Mouse (Mus musculus): ENCODE measurements at regions not wholly inside any gene's neighbourhood (a gene's known extent, or its start where the extent isn't known, plus 50 kb on each side); places are given as distances from the start of the nearest gene placed in this dataset.
A peak's percentile ranks its signal among the peaks of the same experiment; 100 is the strongest.

- WGBS: 51% methylated on average over 4 of the region's 4 CpGs
- H3K36me3 ChIP-seq (ENCODE audit: control insufficient read depth, insufficient read depth, low read length): no peaks in the 10 kb centered on the region
- H3K27me3 ChIP-seq (ENCODE audit: control insufficient read depth, insufficient read depth, low read length): no peaks in the 10 kb centered on the region
- H3K9me3 ChIP-seq (ENCODE audit: control insufficient read depth, low read length): no peaks in the 10 kb centered on the region
- ATAC-seq (ENCODE audit: low FRiP score, low TSS enrichment) (no peak), DNase-seq (ENCODE audit: low spot score) (no peak)
- H3K4me2 ChIP-seq (replicated peaks; ENCODE audit: low read depth): no peak overlapping the region
- no peak overlapping the region for H3K9ac ChIP-seq (ENCODE audit: low read length)
- no peaks in the 10 kb centered on the region for H3K4me1 ChIP-seq (replicated peaks; ENCODE audit: control insufficient read depth, insufficient read depth)
- TF ChIP-seq EP300 (optimal IDR thresholded peaks at IDR 0.05) (no peak), CTCF (IDR thresholded peaks at IDR 0.05; ENCODE audit: low read depth) (no peak)
- no peak overlapping the region for H3K27ac ChIP-seq (replicated peaks)
- H3K4me3 ChIP-seq (ENCODE audit: low read depth, low read length): no peak overlapping the region
Observed at GRCm38 (mm10) chr1:163530563-163530962, 127.1 kb upstream of the Gorab start.

GRCm38 (mm10) chr1:163517966-163518365 lies 114.5 kb upstream of the Gorab start:
- no peak overlapping the region for H3K4me3 ChIP-seq (ENCODE audit: low read depth, low read length)
- DNase-seq (ENCODE audit: low spot score) (no peak), ATAC-seq (ENCODE audit: low FRiP score, low TSS enrichment) (0 out of 2 replicates have a peak, but pooled peaks have one; percentile 35)
- H3K27me3 ChIP-seq (ENCODE audit: control insufficient read depth, insufficient read depth, low read length): no peaks in the 10 kb centered on the region
- no peaks in the 10 kb centered on the region for H3K36me3 ChIP-seq (ENCODE audit: control insufficient read depth, insufficient read depth, low read length)
- no peak overlapping the region for H3K4me2 ChIP-seq (replicated peaks; ENCODE audit: low read depth)
- TF ChIP-seq EP300 (optimal IDR thresholded peaks at IDR 0.05) (no peak), CTCF (IDR thresholded peaks at IDR 0.05; ENCODE audit: low read depth) (no peak)
- H3K4me1 ChIP-seq (replicated peaks; ENCODE audit: control insufficient read depth, insufficient read depth): no peaks in the 10 kb centered on the region
- H3K9me3 ChIP-seq (ENCODE audit: control insufficient read depth, low read length): no peaks in the 10 kb centered on the region
- 64% methylated on average over 5 of the region's 5 CpGs for WGBS
- no peak overlapping the region for H3K27ac ChIP-seq (replicated peaks)
- no peak overlapping the region for H3K9ac ChIP-seq (ENCODE audit: low read length)

GRCm38 (mm10) chr1:163512847-163513246 lies 109.4 kb upstream of the Gorab start:
- no peak for ATAC-seq (ENCODE audit: low FRiP score, low TSS enrichment)
- Histone ChIP-seq H3K27ac (replicated peaks) (no peak overlapping the region), H3K4me3 (ENCODE audit: low read depth, low read length) (no peak overlapping the region), H3K4me1 (replicated peaks; ENCODE audit: control insufficient read depth, insufficient read depth) (no peaks in the 10 kb centered on the region), H3K9ac (ENCODE audit: low read length) (no peak overlapping the region), H3K4me2 (replicated peaks; ENCODE audit: low read depth) (no peak overlapping the region), H3K36me3 (ENCODE audit: control insufficient read depth, insufficient read depth, low read length) (no peaks in the 10 kb centered on the region), H3K27me3 (ENCODE audit: control insufficient read depth, insufficient read depth, low read length) (no peaks in the 10 kb centered on the region), H3K9me3 (ENCODE audit: control insufficient read depth, low read length) (no peaks in the 10 kb centered on the region)
- no peak for TF ChIP-seq CTCF (IDR thresholded peaks at IDR 0.05; ENCODE audit: low read depth)
- no peak for TF ChIP-seq EP300 (optimal IDR thresholded peaks at IDR 0.05)
- no peak for DNase-seq (ENCODE audit: low spot score)

- DNase-seq (ENCODE audit: low spot score) (no peak), ATAC-seq (ENCODE audit: low FRiP score, low TSS enrichment) (no peak)
- Histone ChIP-seq H3K27ac (replicated peaks) (no peak overlapping the region), H3K9me3 (ENCODE audit: control insufficient read depth, low read length) (no peaks in the 10 kb centered on the region), H3K27me3 (ENCODE audit: control insufficient read depth, insufficient read depth, low read length) (no peaks in the 10 kb centered on the region), H3K4me3 (ENCODE audit: low read depth, low read length) (no peak overlapping the region), H3K9ac (ENCODE audit: low read length) (no peak overlapping the region), H3K4me2 (replicated peaks; ENCODE audit: low read depth) (no peak overlapping the region), H3K4me1 (replicated peaks; ENCODE audit: control insufficient read depth, insufficient read depth) (no peaks in the 10 kb centered on the region), H3K36me3 (ENCODE audit: control insufficient read depth, insufficient read depth, low read length) (no peaks in the 10 kb centered on the region)
- 42% methylated on average over 1 of the region's 1 CpGs for WGBS
- TF ChIP-seq CTCF (IDR thresholded peaks at IDR 0.05; ENCODE audit: low read depth) (no peak), EP300 (optimal IDR thresholded peaks at IDR 0.05) (no peak)
Observed at GRCm38 (mm10) chr1:163512008-163512407, 108.5 kb upstream of the Gorab start.

- Histone ChIP-seq H3K4me2 (replicated peaks; ENCODE audit: low read depth) (no peak overlapping the region), H3K36me3 (ENCODE audit: control insufficient read depth, insufficient read depth, low read length) (no peaks in the 10 kb centered on the region), H3K27ac (replicated peaks) (no peak overlapping the region), H3K4me3 (ENCODE audit: low read depth, low read length) (no peak overlapping the region), H3K27me3 (ENCODE audit: control insufficient read depth, insufficient read depth, low read length) (no peaks in the 10 kb centered on the region), H3K9me3 (ENCODE audit: control insufficient read depth, low read length) (no peaks in the 10 kb centered on the region), H3K9ac (ENCODE audit: low read length) (no peak overlapping the region), H3K4me1 (replicated peaks; ENCODE audit: control insufficient read depth, insufficient read depth) (no peaks in the 10 kb centered on the region)
- ATAC-seq (ENCODE audit: low FRiP score, low TSS enrichment) (no peak), DNase-seq (ENCODE audit: low spot score) (no peak)
- 66% methylated on average over 7 of the region's 7 CpGs for WGBS
- no peak for TF ChIP-seq CTCF (IDR thresholded peaks at IDR 0.05; ENCODE audit: low read depth)
Observed at GRCm38 (mm10) chr1:163505035-163505434, 101.6 kb upstream of the Gorab start.

GRCm38 (mm10) chr1:163502557-163502956 lies 99.1 kb upstream of the Gorab start:
- Histone ChIP-seq H3K4me1 (replicated peaks; ENCODE audit: control insufficient read depth, insufficient read depth) (no peaks in the 10 kb centered on the region), H3K27ac (replicated peaks) (no peak overlapping the region), H3K36me3 (ENCODE audit: control insufficient read depth, insufficient read depth, low read length) (no peaks in the 10 kb centered on the region), H3K4me2 (replicated peaks; ENCODE audit: low read depth) (no peak overlapping the region), H3K9ac (ENCODE audit: low read length) (no peak overlapping the region), H3K27me3 (ENCODE audit: control insufficient read depth, insufficient read depth, low read length) (no peaks in the 10 kb centered on the region), H3K4me3 (ENCODE audit: low read depth, low read length) (no peak overlapping the region), H3K9me3 (ENCODE audit: control insufficient read depth, low read length) (no peaks in the 10 kb centered on the region)
- ATAC-seq (ENCODE audit: low FRiP score, low TSS enrichment) (no peak), DNase-seq (ENCODE audit: low spot score) (no peak)
- 76% methylated on average over 1 of the region's 1 CpGs for WGBS
- no peak for TF ChIP-seq CTCF (IDR thresholded peaks at IDR 0.05; ENCODE audit: low read depth)
- TF ChIP-seq EP300 (optimal IDR thresholded peaks at IDR 0.05): no peak

All from stomach, postnatal 0 days (tissue).